Mouse (Mus musculus): ENCODE measurements around the gene Slc27a4.

DNA sequence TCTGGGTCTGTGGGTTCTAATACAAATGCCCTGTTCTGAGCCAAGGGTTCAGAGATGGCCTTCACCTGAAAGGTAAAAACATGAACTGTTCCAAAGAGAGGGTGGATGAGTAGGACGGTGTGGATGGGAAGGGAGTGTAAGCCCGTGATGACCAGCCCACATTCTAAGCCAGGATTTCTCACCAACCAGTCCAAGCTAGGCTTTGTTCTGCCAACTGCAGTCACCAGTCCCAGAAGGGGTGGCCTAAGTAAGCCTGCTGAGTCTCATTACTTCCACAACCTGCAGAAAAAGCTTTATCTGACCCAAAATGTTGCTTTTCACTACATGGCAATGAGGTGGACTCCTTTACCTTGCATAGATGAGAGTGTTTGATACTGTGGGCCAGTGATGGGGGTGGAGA lies 41.7 kb downstream of the Slc27a4 start:
- TF ChIP-seq EP300 (IDR thresholded peaks at IDR 0.05): no peak
- TF ChIP-seq CTCF (IDR thresholded peaks at IDR 0.05): no peak
